Mouse (Mus musculus) forebrain, embryonic 16.5 days (tissue): ENCODE measurements at regions not wholly inside any gene's neighbourhood (a gene's known extent, or its start where the extent isn't known, plus 50 kb on each side); places are given as distances from the start of the nearest gene placed in this dataset.

Experiments
- ATAC-seq: fragments of 200-750 bp; cut with Nextera tagmentation; 2 replicates; pipeline ENCODE4 v1.8.0; 2017; ENCODE audit warnings: mild to moderate bottlenecking, moderate library complexity
- H3K27ac ChIP-seq: fragments of 300-500 bp; sonication (generic); 2 replicates; pipeline ENCODE4 v1.5.1; 2014; ENCODE audit warnings: low read length, control low read depth
- H3K27me3 ChIP-seq: fragments of 300-500 bp; sonication (generic); replicated peaks from 2 replicates; pipeline ENCODE4 v1.6.1; 2014; ENCODE audit warnings: low read length; ENCODE audit not compliant: control insufficient read depth, insufficient read depth
- H3K36me3 ChIP-seq: fragments of 300-500 bp; sonication (generic); 2 replicates; pipeline ENCODE4 v1.6.1; 2014; ENCODE audit not compliant: control insufficient read depth, insufficient read depth
- H3K4me1 ChIP-seq: fragments of 300-500 bp; sonication (generic); replicated peaks from 2 replicates; pipeline ENCODE4 v1.6.1; 2014; ENCODE audit warnings: low read length; ENCODE audit not compliant: control insufficient read depth, insufficient read depth
- H3K4me2 ChIP-seq: fragments of 300-500 bp; sonication (generic); 2 replicates; pipeline ENCODE4 v1.6.1; 2014; ENCODE audit warnings: mild to moderate bottlenecking, low read length, control low read depth
- H3K4me3 ChIP-seq: fragments of 300-500 bp; sonication (generic); replicated peaks from 2 replicates; pipeline ENCODE4 v1.5.1; 2014; ENCODE audit warnings: mild to moderate bottlenecking, low read length, control low read depth
- H3K9ac ChIP-seq: fragments of 300-500 bp; sonication (generic); replicated peaks from 2 replicates; pipeline ENCODE4 v1.6.1; 2014; ENCODE audit warnings: low read depth, low read length, control low read depth
- H3K9me3 ChIP-seq: fragments of 300-500 bp; sonication (generic); 2 replicates; pipeline ENCODE4 v1.6.1; 2016; ENCODE audit warnings: low read length; ENCODE audit not compliant: control insufficient read depth
- WGBS: fragments of 180-500 bp; shearing (Covaris S2); extraction: QIAGEN DNeasy Blood & Tissue Kit; methylation state at CpG from one replicate; pipeline ENCODE4 v1.1.7; 2014; 5-methylcytosine and 5-hydroxymethylcytosine counted together

- no peaks in the 10 kb centered on the region for H3K4me1 ChIP-seq
- H3K4me3 ChIP-seq: no peak overlapping the region
- no peak overlapping the region for H3K4me2 ChIP-seq
- H3K9ac ChIP-seq: no peak overlapping the region
- no peak overlapping the region for H3K27ac ChIP-seq
- no peaks in the 10 kb centered on the region for H3K9me3 ChIP-seq
- ATAC-seq: no peak
- 89% methylated on average over 7 of the region's 7 CpGs for WGBS
- no peaks in the 10 kb centered on the region for H3K27me3 ChIP-seq
- H3K36me3 ChIP-seq: no peaks in the 10 kb centered on the region
Observed at GRCm38 (mm10) chr15:44950952-44951642, 4816.9 kb downstream of the 9330182O14Rik start.
